Mouse (Mus musculus) intestine, embryonic 15.5 days (tissue): ENCODE measurements around the gene Slc12a6. TPM values are rescaled to one million over a fixed set of nuclear protein-coding genes. Genes with fewer than 3 reads are reported as not detected.

Source experiments
- ATAC-seq: fragments of 200-750 bp; cut with Nextera tagmentation; 2 replicates; pipeline ENCODE4 v1.8.0; 2017; ENCODE audit warnings: moderate TSS enrichment, moderate library complexity
- H3K27ac ChIP-seq: fragments of 300-500 bp; sonication (generic); 2 replicates; pipeline ENCODE4 v1.5.1; 2015; ENCODE audit warnings: mild to moderate bottlenecking, inconsistent platforms
- H3K27me3 ChIP-seq: fragments of 300-500 bp; sonication (generic); replicated peaks from 2 replicates; pipeline ENCODE4 v1.6.1; 2015; ENCODE audit warnings: inconsistent platforms
- H3K36me3 ChIP-seq: fragments of 300-500 bp; sonication (generic); 2 replicates; pipeline ENCODE4 v1.6.1; 2015; ENCODE audit warnings: inconsistent platforms
- H3K4me1 ChIP-seq: fragments of 300-500 bp; sonication (generic); replicated peaks from 2 replicates; pipeline ENCODE4 v1.6.1; 2015; ENCODE audit warnings: inconsistent platforms
- H3K4me2 ChIP-seq: fragments of 300-500 bp; sonication (generic); replicated peaks from 2 replicates; pipeline ENCODE4 v1.6.1; 2015; ENCODE audit warnings: mild to moderate bottlenecking, inconsistent platforms
- H3K4me3 ChIP-seq: fragments of 300-500 bp; sonication (generic); replicated peaks from 2 replicates; pipeline ENCODE4 v1.5.1; 2015; ENCODE audit warnings: inconsistent platforms
- H3K9ac ChIP-seq: fragments of 300-500 bp; sonication (generic); 2 replicates; pipeline ENCODE4 v1.6.1; 2015; ENCODE audit warnings: inconsistent platforms
- H3K9me3 ChIP-seq: fragments of 300-500 bp; sonication (generic); 2 replicates; pipeline ENCODE4 v1.6.1; 2016; ENCODE audit warnings: inconsistent platforms
- WGBS: fragments of 180-500 bp; shearing (Covaris S2); methylation state at CpG from one replicate; pipeline ENCODE4 v1.1.7; 2015; 5-methylcytosine and 5-hydroxymethylcytosine counted together
- polyA plus RNA-seq: library from polyadenylated mRNA; unstranded; fragments of >200 nt; fragmentation: Nextera tagmentation; extraction: Ambion mirVana; gene quantifications from 2 replicates; pipeline ENCODE4 v1.2.1, GENCODE M21; 2015

Gene Slc12a6
- polyA plus RNA-seq, 1 experiment from 2014 or later, result 13.8 TPM

GRCm38 (mm10) chr2:112380131-112380530, 114.5 kb downstream of the Slc12a6 start:
- Histone ChIP-seq H3K27ac (no peak overlapping the region), H3K9me3 (no peaks in the 10 kb centered on the region), H3K4me1 (0 out of 2 replicates have a peak, but pooled peaks cover 3% of the 10 kb centered on the region), H3K4me3 (peak overlapping the region; percentile 96), H3K4me2 (peak overlapping the region; percentile 66), H3K9ac (peak overlapping the region; percentile 97), H3K36me3 (no peaks in the 10 kb centered on the region), H3K27me3 (no peaks in the 10 kb centered on the region)
- no peak for ATAC-seq
- 40% methylated on average over 8 of the region's 8 CpGs for WGBS

- Histone ChIP-seq H3K4me1 (0 out of 2 replicates have a peak, but pooled peaks cover 3% of the 10 kb centered on the region), H3K27ac (no peak overlapping the region), H3K4me2 (no peak overlapping the region), H3K36me3 (no peaks in the 10 kb centered on the region), H3K27me3 (no peaks in the 10 kb centered on the region), H3K4me3 (no peak overlapping the region), H3K9me3 (no peaks in the 10 kb centered on the region), H3K9ac (no peak overlapping the region)
- no peak for ATAC-seq
- WGBS, result 95% methylated on average over 1 of the region's 1 CpGs
These were observed 115.6 kb downstream of the Slc12a6 start for GRCm38 (mm10) chr2:112381219-112381618.

GRCm38 (mm10) chr2:112390843-112391242, 125.2 kb downstream of the Slc12a6 start:
- H3K4me2 ChIP-seq, result no peak overlapping the region
- 90% methylated on average over 5 of the region's 5 CpGs for WGBS
- no peaks in the 10 kb centered on the region for H3K27me3 ChIP-seq
- H3K4me1 ChIP-seq, result no peaks in the 10 kb centered on the region
- no peaks in the 10 kb centered on the region for H3K36me3 ChIP-seq
- no peaks in the 10 kb centered on the region for H3K9me3 ChIP-seq
- no peak overlapping the region for H3K27ac ChIP-seq
- ATAC-seq, result no peak
- no peak overlapping the region for H3K9ac ChIP-seq
- H3K4me3 ChIP-seq, result no peak overlapping the region

DNA sequence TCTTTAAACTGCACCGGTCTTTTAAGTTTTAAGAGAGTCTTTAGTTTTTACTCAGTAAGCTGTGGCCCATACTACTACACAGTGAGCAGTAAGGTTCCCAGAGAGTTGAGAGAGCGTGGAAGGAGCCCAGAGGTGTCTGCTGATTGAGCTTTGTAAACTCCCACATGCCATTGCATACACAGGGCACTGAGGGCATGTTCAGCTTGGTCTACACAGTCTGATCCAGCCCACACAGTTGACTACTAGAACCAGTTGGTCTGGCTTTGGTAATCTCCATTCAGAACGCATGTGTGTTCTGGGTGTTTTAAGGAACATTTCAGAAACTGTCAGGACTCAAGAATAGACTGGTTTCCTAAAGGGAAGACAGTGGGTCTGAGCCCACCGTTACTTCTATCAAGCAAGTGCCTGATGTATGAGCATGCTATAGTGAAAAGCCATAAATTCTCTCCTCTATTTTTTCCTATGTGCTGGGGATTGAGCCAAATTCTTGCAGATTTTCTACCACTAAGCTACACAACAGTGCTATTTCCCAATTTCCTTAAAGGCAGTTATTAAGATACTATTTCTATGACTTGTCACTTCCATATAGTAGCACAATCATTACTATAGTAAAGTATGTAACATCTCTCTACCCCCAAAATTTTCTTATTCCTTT, 125.8 kb downstream of the Slc12a6 start:
- ATAC-seq, result no peak
- 81% methylated on average over 4 of the region's 4 CpGs for WGBS

GRCm38 (mm10) chr2:112392689-112393088, 127.1 kb downstream of the Slc12a6 start:
- no peaks in the 10 kb centered on the region for H3K36me3 ChIP-seq
- no peaks in the 10 kb centered on the region for H3K9me3 ChIP-seq
- no peak overlapping the region for H3K27ac ChIP-seq
- no peaks in the 10 kb centered on the region for H3K4me1 ChIP-seq
- no peaks in the 10 kb centered on the region for H3K27me3 ChIP-seq
- WGBS, result 80% methylated on average over 1 of the region's 1 CpGs
- H3K9ac ChIP-seq, result no peak overlapping the region
- H3K4me3 ChIP-seq, result no peak overlapping the region
- no peak overlapping the region for H3K4me2 ChIP-seq
- ATAC-seq, result no peak

More for the DNA sequence above, 125.8 kb downstream of the Slc12a6 start:
- Histone ChIP-seq H3K4me2 (no peak overlapping the region), H3K4me1 (no peaks in the 10 kb centered on the region), H3K36me3 (no peaks in the 10 kb centered on the region), H3K27ac (no peak overlapping the region), H3K4me3 (no peak overlapping the region), H3K27me3 (no peaks in the 10 kb centered on the region), H3K9me3 (no peaks in the 10 kb centered on the region), H3K9ac (no peak overlapping the region)

DNA sequence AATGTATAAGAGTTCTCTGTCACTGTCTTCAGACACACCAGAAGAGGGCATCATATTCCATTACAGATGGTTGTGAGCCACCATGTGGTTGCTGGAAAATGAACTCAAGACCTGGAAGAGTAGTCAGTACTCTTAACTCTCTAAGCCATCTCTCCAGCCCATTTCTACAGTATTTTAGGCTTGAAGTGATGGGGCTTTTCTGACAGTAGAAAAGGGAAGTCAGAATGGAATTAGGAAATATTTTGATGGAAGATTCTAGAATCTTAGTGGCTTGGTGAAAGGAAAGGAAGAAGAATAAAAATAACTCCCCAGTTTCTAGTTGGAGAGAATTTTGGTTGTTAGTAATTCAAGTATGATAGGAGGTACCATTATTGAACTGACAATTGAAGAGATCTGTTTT, 128.3 kb downstream of the Slc12a6 start:
- H3K27me3 ChIP-seq, result no peaks in the 10 kb centered on the region
- no peak for ATAC-seq
- H3K4me1 ChIP-seq, result no peaks in the 10 kb centered on the region
- no peaks in the 10 kb centered on the region for H3K9me3 ChIP-seq
- H3K9ac ChIP-seq, result no peak overlapping the region
- H3K27ac ChIP-seq, result no peak overlapping the region
- H3K36me3 ChIP-seq, result no peaks in the 10 kb centered on the region
- no peak overlapping the region for H3K4me2 ChIP-seq
- no peak overlapping the region for H3K4me3 ChIP-seq

DNA sequence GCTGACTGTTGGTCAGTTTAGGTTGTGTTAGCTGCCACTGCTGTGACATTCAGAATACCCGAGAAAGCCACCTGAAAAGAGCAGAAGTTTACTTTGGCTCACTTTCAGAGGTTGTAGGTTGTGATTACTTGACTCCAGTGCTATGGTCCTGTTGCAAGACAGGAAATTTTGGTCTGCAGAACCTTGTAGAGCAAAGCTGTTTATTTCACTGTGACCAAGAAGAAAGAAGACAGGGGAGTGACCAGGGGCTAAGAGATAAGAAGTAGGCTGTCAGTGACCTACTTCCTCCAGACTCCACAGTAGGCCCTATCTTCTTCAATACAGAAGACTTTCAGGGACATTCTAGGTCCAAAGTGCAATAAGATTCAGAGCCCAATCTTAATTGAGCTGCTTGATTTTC, 131.0 kb downstream of the Slc12a6 start:
- no peaks in the 10 kb centered on the region for H3K36me3 ChIP-seq
- ATAC-seq, result peak; percentile 47
- no peak overlapping the region for H3K9ac ChIP-seq
- no peak overlapping the region for H3K4me2 ChIP-seq
- H3K4me1 ChIP-seq, result no peaks in the 10 kb centered on the region
- no peaks in the 10 kb centered on the region for H3K9me3 ChIP-seq
- no peaks in the 10 kb centered on the region for H3K27me3 ChIP-seq
- no peak overlapping the region for H3K27ac ChIP-seq
- 55% methylated on average over 1 of the region's 1 CpGs for WGBS
- H3K4me3 ChIP-seq, result no peak overlapping the region

- H3K4me1 ChIP-seq, result no peaks in the 10 kb centered on the region
- H3K27me3 ChIP-seq, result no peaks in the 10 kb centered on the region
- no peak for ATAC-seq
- no peak overlapping the region for H3K27ac ChIP-seq
- H3K9me3 ChIP-seq, result no peaks in the 10 kb centered on the region
- H3K9ac ChIP-seq, result no peak overlapping the region
- no peak overlapping the region for H3K4me2 ChIP-seq
- H3K4me3 ChIP-seq, result no peak overlapping the region
- WGBS, result 74% methylated on average over 3 of the region's 3 CpGs
- peaks cover 5% of the 10 kb centered on the region for H3K36me3 ChIP-seq
These were observed 141.4 kb downstream of the Slc12a6 start for GRCm38 (mm10) chr2:112407030-112407429.

Other genes with a start within 250 kb of the Slc12a6 start
- not detected in 2 replicates for gene Olfr1311, start 241.4 kb upstream of the Slc12a6 start, polyA plus RNA-seq
- gene Olfr1312, start 215.6 kb upstream of the Slc12a6 start, polyA plus RNA-seq, result not detected in 2 replicates
- gene Olfr1313, start 188.0 kb upstream of the Slc12a6 start, polyA plus RNA-seq, result not detected in 2 replicates
- gene Olfr1314, start 169.0 kb upstream of the Slc12a6 start, polyA plus RNA-seq, result not detected in 2 replicates
- not detected in 2 replicates for gene Olfr1315-ps1, start 150.4 kb upstream of the Slc12a6 start, polyA plus RNA-seq
- gene Olfr1316, start 130.8 kb upstream of the Slc12a6 start, polyA plus RNA-seq, result not detected in 2 replicates
- not detected in 2 replicates for gene Olfr1317, start 125.5 kb upstream of the Slc12a6 start, polyA plus RNA-seq
- not detected in 2 replicates for gene Olfr1318, start 111.6 kb upstream of the Slc12a6 start, polyA plus RNA-seq
- 22.8 and 23.8 TPM in 2 replicates for gene Lpcat4, start 26.4 kb upstream of the Slc12a6 start, polyA plus RNA-seq
- gene Nutm1, start 6.5 kb upstream of the Slc12a6 start, polyA plus RNA-seq, result not detected in 2 replicates
- 256 and 271 TPM in 2 replicates for gene Nop10, start 3.9 kb upstream of the Slc12a6 start, polyA plus RNA-seq
- not detected in 2 replicates for gene Gm21985, start 489 bp downstream of the Slc12a6 start, polyA plus RNA-seq
- gene Emc4, start 102.2 kb downstream of the Slc12a6 start, polyA plus RNA-seq, result 109 and 113 TPM in 2 replicates
- gene Katnbl1, start 113.4 kb downstream of the Slc12a6 start, polyA plus RNA-seq, result 35.2 and 43.0 TPM in 2 replicates
- 19.6 and 20.6 TPM in 2 replicates for gene Emc7, start 189.2 kb downstream of the Slc12a6 start, polyA plus RNA-seq
- 0.09 TPM in 1 of 2 replicates, not detected in the other for gene Chrm5, start 214.9 kb downstream of the Slc12a6 start, polyA plus RNA-seq
- gene Aven, start 227.1 kb downstream of the Slc12a6 start, polyA plus RNA-seq, result 8.4 and 11.9 TPM in 2 replicates